Mouse (Mus musculus): ENCODE data around the gene Prune2.

Prune2 gene

GRCm38 (mm10) chr19:16955613-16956271, at the start of gene Prune2:
Prune2 (plus strand) TSS chr19:16956118.
- DNase-seq = peak; percentile 66

- DNase-seq = no peak
Measured at GRCm38 (mm10) chr19:16911507-16911906, 44.4 kb upstream of the Prune2 start.

GRCm38 (mm10) chr19:16924516-16924915, 31.4 kb upstream of the Prune2 start:
- DNase-seq = no peak

GRCm38 (mm10) chr19:16934664-16935063, 21.3 kb upstream of the Prune2 start:
- DNase-seq = no peak

GRCm38 (mm10) chr19:16948794-16949313, 7.1 kb upstream of the Prune2 start:
- DNase-seq = no peak

- DNase-seq = no peak
Measured at GRCm38 (mm10) chr19:16949341-16949740, 6.6 kb upstream of the Prune2 start.

GRCm38 (mm10) chr19:16950051-16950450, 5.9 kb upstream of the Prune2 start:
- DNase-seq = peak; percentile 17

- no peak for DNase-seq
Measured at GRCm38 (mm10) chr19:16950664-16951363, 5.1 kb upstream of the Prune2 start.

- no peak for DNase-seq
Measured at GRCm38 (mm10) chr19:16954736-16955135, 1.2 kb upstream of the Prune2 start.

- DNase-seq = no peak
Measured at GRCm38 (mm10) chr19:16955231-16955612, 696 bp upstream of the Prune2 start.

GRCm38 (mm10) chr19:16956319-16956718, 401 bp downstream of the Prune2 start:
- DNase-seq = no peak

GRCm38 (mm10) chr19:16959051-16959450, 3.1 kb downstream of the Prune2 start:
- DNase-seq = no peak

- no peak for DNase-seq
Measured at GRCm38 (mm10) chr19:16959551-16959950, 3.6 kb downstream of the Prune2 start.

GRCm38 (mm10) chr19:16961036-16961435, 5.1 kb downstream of the Prune2 start:
- no peak for DNase-seq

- DNase-seq = no peak
Measured at GRCm38 (mm10) chr19:16963178-16963577, 7.3 kb downstream of the Prune2 start.

- no peak for DNase-seq
Measured at GRCm38 (mm10) chr19:16968768-16969167, 12.8 kb downstream of the Prune2 start.

- DNase-seq = no peak
Measured at GRCm38 (mm10) chr19:16970612-16971011, 14.7 kb downstream of the Prune2 start.

- DNase-seq = no peak
Measured at GRCm38 (mm10) chr19:16978910-16979309, 23.0 kb downstream of the Prune2 start.

GRCm38 (mm10) chr19:16981743-16982142, 25.8 kb downstream of the Prune2 start:
- no peak for DNase-seq

GRCm38 (mm10) chr19:16984897-16985296, 29.0 kb downstream of the Prune2 start:
- peak; percentile 8 for DNase-seq

- DNase-seq = no peak
Measured at GRCm38 (mm10) chr19:16987984-16988383, 32.1 kb downstream of the Prune2 start.

GRCm38 (mm10) chr19:16992151-16992550, 36.2 kb downstream of the Prune2 start:
- no peak for DNase-seq

GRCm38 (mm10) chr19:16994260-16994659, 38.3 kb downstream of the Prune2 start:
- DNase-seq = no peak

GRCm38 (mm10) chr19:16997915-16998314, 42.0 kb downstream of the Prune2 start:
- peak; percentile 9 for DNase-seq
